10 mouse cellular contexts compared by ENCODE assay signal in genomic region chr15:9132693-9133443, GRCm38 (mm10). TPM values are rescaled to one million over a fixed set of nuclear protein-coding genes. Genes with fewer than 3 reads are reported as not detected.
A peak's percentile ranks its signal among the peaks of the same experiment; 100 is the strongest.
DNase-seq lines count a peak whose midpoint lies in the region; ATAC-seq and TF ChIP-seq lines count a peak whose summit lies in the region.
"Had no signal": no experiment of that assay in that cellular context is flagged by ENCODE, and none has a peak within 500 bp of the region (broad histone marks: within the 10 kb centered on the region; RNA-seq: fewer than 3 reads in every experiment).

No protein-coding gene starts in this region.

- WGBS in heart, embryonic 15.5 days = 80% methylated on average over 13 of the region's 13 CpGs
- 71% methylated on average over 13 of the region's 13 CpGs for WGBS in heart, adult 2 months
- 56% methylated on average over 13 of the region's 13 CpGs for WGBS in forebrain, postnatal 0 days

- no peak for TF ChIP-seq POLR2A in heart, adult 2 months (IDR thresholded peaks at IDR 0.05; ENCODE audit: insufficient read depth, low read depth, low read length)

- peak overlapping the region; percentile 24 for H3K27ac ChIP-seq in heart, embryonic 15.5 days
- no peak overlapping the region for H3K27ac ChIP-seq in heart, adult 2 months
- H3K27ac ChIP-seq in forebrain, postnatal 0 days (ENCODE audit: low read depth, low read length) = peak overlapping the region; percentile 21; the same call in 1 of the 2 replicates
- H3K27ac ChIP-seq: limb, embryonic 10.5 days had no signal

- no peak overlapping the region for H3K4me3 ChIP-seq in heart, embryonic 15.5 days
- no peak overlapping the region for H3K4me3 ChIP-seq in heart, adult 2 months
- H3K4me3 ChIP-seq in forebrain, postnatal 0 days (ENCODE audit: low read depth, low read length) = no peak overlapping the region
- H3K4me3 ChIP-seq: limb, embryonic 10.5 days had no signal

- peaks cover 16% of the 10 kb centered on the region for H3K4me1 ChIP-seq in heart, embryonic 15.5 days (replicated peaks)
- peaks cover 5% of the 10 kb centered on the region for H3K4me1 ChIP-seq in heart, adult 2 months (ENCODE audit: control insufficient read depth, insufficient read depth, low read length)
- no peaks in the 10 kb centered on the region for H3K4me1 ChIP-seq in forebrain, postnatal 0 days (ENCODE audit: insufficient read depth)
- H3K4me1 ChIP-seq: limb, embryonic 10.5 days had no signal

- no peaks in the 10 kb centered on the region for H3K27me3 ChIP-seq in heart, embryonic 15.5 days
- H3K27me3 ChIP-seq in heart, adult 2 months (ENCODE audit: control insufficient read depth, insufficient read depth, low read length) = no peaks in the 10 kb centered on the region
- no peaks in the 10 kb centered on the region for H3K27me3 ChIP-seq in forebrain, postnatal 0 days (ENCODE audit: insufficient read depth, low read length)

- TF ChIP-seq CTCF in heart, adult 2 months (IDR thresholded peaks at IDR 0.05) = no peak
- TF ChIP-seq CTCF in forebrain, postnatal 0 days (IDR thresholded peaks at IDR 0.05; ENCODE audit: low read depth) = no peak

- TF ChIP-seq EP300 in heart, adult 2 months (IDR thresholded peaks at IDR 0.05; ENCODE audit: insufficient read depth, low read depth, low read length) = no peak

- H3K79me2 ChIP-seq in heart, adult 2 months (replicated peaks; ENCODE audit: control insufficient read depth, insufficient read depth, low read length) = no peaks in the 10 kb centered on the region

- no peak overlapping the region for H3K4me2 ChIP-seq in heart, embryonic 15.5 days
- no peak overlapping the region for H3K4me2 ChIP-seq in forebrain, postnatal 0 days (ENCODE audit: low read depth)

- no peak overlapping the region for H3K9ac ChIP-seq in heart, embryonic 15.5 days
- H3K9ac ChIP-seq in heart, adult 2 months (ENCODE audit: low read depth, low read length) = no peak overlapping the region
- H3K9ac ChIP-seq in forebrain, postnatal 0 days = no peak overlapping the region

- intact Hi-C loops in heart, adult 2 months (cut with DNase I) = no loop called here

- DNase-seq in heart, adult 2 months = no peak
- peak; percentile 28 for DNase-seq in testis, postnatal 10 days (ENCODE audit: low spot score)
- DNase-seq in testis, postnatal 14 days (ENCODE audit: low spot score) = no peak
- DNase-seq in forebrain, postnatal 0 days = no peak
- DNase-seq in right cerebral cortex, postnatal 36 days (ENCODE audit: low spot score in 2 of 2) = no peak
- DNase-seq: spleen, adult 18-20 months had no signal

- H3K36me3 ChIP-seq in heart, embryonic 15.5 days = peaks cover 37% of the 10 kb centered on the region
- no peaks in the 10 kb centered on the region for H3K36me3 ChIP-seq in heart, adult 2 months (ENCODE audit: control insufficient read depth, insufficient read depth, low read length)
- H3K36me3 ChIP-seq in forebrain, postnatal 0 days (ENCODE audit: insufficient read depth) = peaks cover 44% of the 10 kb centered on the region

- no peaks in the 10 kb centered on the region for H3K9me3 ChIP-seq in heart, embryonic 15.5 days (replicated peaks)
- no peaks in the 10 kb centered on the region for H3K9me3 ChIP-seq in forebrain, postnatal 0 days (ENCODE audit: low read length)
- H3K9me3 ChIP-seq: limb, embryonic 10.5 days had no signal

- no peak for ATAC-seq in heart, embryonic 15.5 days (replicated peaks; ENCODE audit: insufficient number of reproducible peaks, insufficient read depth, low FRiP score, low read depth)
- ATAC-seq in forebrain, postnatal 0 days = 0 out of 2 replicates have a peak, but pooled peaks have one; percentile 21
- no peak for ATAC-seq in megakaryocyte-erythroid progenitor cell, adult 5-6 weeks (replicated peaks; ENCODE audit: low FRiP score, low TSS enrichment, poor library complexity, severe bottlenecking)
- ATAC-seq in granulocyte monocyte progenitor cell, adult 5-6 weeks (replicated peaks; ENCODE audit: poor library complexity, severe bottlenecking) = no peak

RNA-seq across cellular contexts. Expression of gene Lmbrd2, which starts 7.5 kb away (rescaled TPM):
- polyA plus RNA-seq in heart, embryonic 15.5 days (2015; fragmentation: Nextera tagmentation; extraction: Ambion mirVana) = 1.5 and 2.2 TPM in 2 replicates
- total RNA-seq in heart, adult 2 months (2021) = 10 to 100 TPM; 12.4 to 14.0 TPM
- polyA plus RNA-seq in heart, adult 2 months (2012; rRNA removed) = 5.5 and 12.2 TPM in 2 replicates
- total RNA-seq in forebrain, postnatal 0 days (2014; rRNA removed) = 19.2 and 23.2 TPM in 2 replicates
- 2.3 and 3.3 TPM in 2 replicates for polyA plus RNA-seq in forebrain, postnatal 0 days (2015; fragmentation: Nextera tagmentation; extraction: Ambion mirVana)
- total RNA-seq in megakaryocyte-erythroid progenitor cell, adult 5-6 weeks (2014; fragmentation: Nextera tagmentation) = 6.8 and 8.0 TPM in 2 replicates
- 22.4 and 23.2 TPM in 2 replicates for total RNA-seq in megakaryocyte-erythroid progenitor cell, adult 5-6 weeks (2017)
- 10.1 and 16.1 TPM in 2 replicates for total RNA-seq in granulocyte monocyte progenitor cell, adult 5-6 weeks (2014; fragmentation: Nextera tagmentation)
- 6.6 and 7.0 TPM in 2 replicates for total RNA-seq in granulocyte monocyte progenitor cell, adult 5-6 weeks (2017)

RNA-seq across cellular contexts. Expression of gene Skp2, which starts 22.4 kb away (rescaled TPM):
- 18.4 and 24.0 TPM in 2 replicates for polyA plus RNA-seq in heart, embryonic 15.5 days (2015; fragmentation: Nextera tagmentation; extraction: Ambion mirVana)
- total RNA-seq in heart, adult 2 months (2021) = under 1 TPM; 0.50 to 0.73 TPM
- 0.57 and 0.70 TPM in 2 replicates for polyA plus RNA-seq in heart, adult 2 months (2012; rRNA removed)
- total RNA-seq in forebrain, postnatal 0 days (2014; rRNA removed) = 11.0 and 11.5 TPM in 2 replicates
- polyA plus RNA-seq in forebrain, postnatal 0 days (2015; fragmentation: Nextera tagmentation; extraction: Ambion mirVana) = 8.0 and 9.5 TPM in 2 replicates
- 30.6 and 31.0 TPM in 2 replicates for total RNA-seq in megakaryocyte-erythroid progenitor cell, adult 5-6 weeks (2014; fragmentation: Nextera tagmentation)
- 13.1 and 15.7 TPM in 2 replicates for total RNA-seq in megakaryocyte-erythroid progenitor cell, adult 5-6 weeks (2017)
- total RNA-seq in granulocyte monocyte progenitor cell, adult 5-6 weeks (2014; fragmentation: Nextera tagmentation) = 25.1 and 36.9 TPM in 2 replicates
- 22.4 and 32.4 TPM in 2 replicates for total RNA-seq in granulocyte monocyte progenitor cell, adult 5-6 weeks (2017)
